19 mouse cellular contexts compared by ENCODE assay signal in genomic region chr13:63405151-63405550, GRCm38 (mm10).
A peak's percentile ranks its signal among the peaks of the same experiment; 100 is the strongest.
DNase-seq lines count a peak whose midpoint lies in the region; TF ChIP-seq lines count a peak whose summit lies in the region.
"Had no signal": no experiment of that assay in that cellular context is flagged by ENCODE, and none has a peak within 500 bp of the region (broad histone marks: within the 10 kb centered on the region; RNA-seq: fewer than 3 reads in every experiment).

No protein-coding gene starts in this region.

- 79% methylated on average over 4 of the region's 4 CpGs for WGBS in heart, embryonic 10.5 days
- 73% methylated on average over 4 of the region's 4 CpGs for WGBS in lung, adult 2 months

- H3K4me1 ChIP-seq in heart, embryonic 10.5 days, result 0 out of 2 replicates have a peak, but pooled peaks cover 4% of the 10 kb centered on the region
- H3K4me1 ChIP-seq in lung, adult 2 months (ENCODE audit: control insufficient read depth, insufficient read depth, low read length), result 0 out of 2 replicates have a peak, but pooled peaks cover 2% of the 10 kb centered on the region
- H3K4me1 ChIP-seq: forebrain, embryonic 13.5 days; hindbrain, embryonic 12.5 days; hindbrain, embryonic 15.5 days had no signal

- no peak for TF ChIP-seq POLR2A in lung, adult 2 months (IDR thresholded peaks at IDR 0.05; ENCODE audit: borderline replicate concordance, extremely low read depth, low read depth, low read length)

- no peak for TF ChIP-seq CTCF in lung, adult 2 months (IDR thresholded peaks at IDR 0.05; ENCODE audit: insufficient read depth, low read length)

- H3K27me3 ChIP-seq in heart, embryonic 10.5 days (ENCODE audit: insufficient read depth, poor library complexity, severe bottlenecking), result no peaks in the 10 kb centered on the region
- H3K27me3 ChIP-seq: forebrain, embryonic 13.5 days; hindbrain, embryonic 12.5 days; hindbrain, embryonic 15.5 days had no signal

- no peaks in the 10 kb centered on the region for H3K36me3 ChIP-seq in heart, embryonic 10.5 days
- H3K36me3 ChIP-seq: forebrain, embryonic 10.5 days; hindbrain, embryonic 12.5 days; hindbrain, embryonic 15.5 days had no signal

- DNase-seq in heart, adult 11 months, result peak; percentile 53
- DNase-seq in heart, embryonic 10.5 days (ENCODE audit: low spot score), result no peak
- peak; percentile 62 to 63 for DNase-seq in kidney, postnatal 4 days
- no peak for DNase-seq in kidney, adult 9 months
- DNase-seq in lung, postnatal 10 days, result peak; percentile 13
- DNase-seq in lung, adult 2 months, result no peak
- DNase-seq in testis, postnatal 10 days (ENCODE audit: low spot score), result peak; percentile 59
- no peak for DNase-seq in testis, postnatal 14 days (ENCODE audit: low spot score)
- DNase-seq: adrenal gland, adult 2 months; adrenal gland, postnatal 14 days; cerebellum, adult 11 months; cerebellum, adult 2 months; gastrocnemius, adult 2 months; gastrocnemius, postnatal 25 days; heart, adult 2 months had no signal

- H3K9me3 ChIP-seq in heart, embryonic 10.5 days, result no peaks in the 10 kb centered on the region
- H3K9me3 ChIP-seq: forebrain, embryonic 10.5 days; forebrain, embryonic 13.5 days; hindbrain, embryonic 12.5 days; hindbrain, embryonic 15.5 days had no signal

- no peak overlapping the region for H3K4me3 ChIP-seq in heart, embryonic 10.5 days
- no peak overlapping the region for H3K4me3 ChIP-seq in lung, adult 2 months (replicated peaks; ENCODE audit: extremely low read depth, low read depth, low read length)
- H3K4me3 ChIP-seq: forebrain, embryonic 10.5 days; forebrain, embryonic 13.5 days; gastrocnemius, adult 2 months; heart, adult 2 months; hindbrain, embryonic 12.5 days; hindbrain, embryonic 15.5 days had no signal

- no peak overlapping the region for H3K27ac ChIP-seq in heart, embryonic 10.5 days
- H3K27ac ChIP-seq: forebrain, embryonic 10.5 days; forebrain, embryonic 13.5 days; gastrocnemius, adult 2 months; heart, adult 2 months; hindbrain, embryonic 12.5 days; hindbrain, embryonic 15.5 days had no signal

Comparison
In these comparisons a context has a peak if more than half of its experiments do, and no peak if none do; other contexts are left out.
1. DNase-seq: peak in heart, adult 11 months (single experiment), kidney, postnatal 4 days (2 of 2), lung, postnatal 10 days (single experiment) and testis, postnatal 10 days (single experiment); none in heart, embryonic 10.5 days (single experiment), kidney, adult 9 months (single experiment), lung, adult 2 months (single experiment) and testis, postnatal 14 days (single experiment).